Comparison of ENCODE assay signal across 9 mouse cellular contexts in the genomic region with DNA sequence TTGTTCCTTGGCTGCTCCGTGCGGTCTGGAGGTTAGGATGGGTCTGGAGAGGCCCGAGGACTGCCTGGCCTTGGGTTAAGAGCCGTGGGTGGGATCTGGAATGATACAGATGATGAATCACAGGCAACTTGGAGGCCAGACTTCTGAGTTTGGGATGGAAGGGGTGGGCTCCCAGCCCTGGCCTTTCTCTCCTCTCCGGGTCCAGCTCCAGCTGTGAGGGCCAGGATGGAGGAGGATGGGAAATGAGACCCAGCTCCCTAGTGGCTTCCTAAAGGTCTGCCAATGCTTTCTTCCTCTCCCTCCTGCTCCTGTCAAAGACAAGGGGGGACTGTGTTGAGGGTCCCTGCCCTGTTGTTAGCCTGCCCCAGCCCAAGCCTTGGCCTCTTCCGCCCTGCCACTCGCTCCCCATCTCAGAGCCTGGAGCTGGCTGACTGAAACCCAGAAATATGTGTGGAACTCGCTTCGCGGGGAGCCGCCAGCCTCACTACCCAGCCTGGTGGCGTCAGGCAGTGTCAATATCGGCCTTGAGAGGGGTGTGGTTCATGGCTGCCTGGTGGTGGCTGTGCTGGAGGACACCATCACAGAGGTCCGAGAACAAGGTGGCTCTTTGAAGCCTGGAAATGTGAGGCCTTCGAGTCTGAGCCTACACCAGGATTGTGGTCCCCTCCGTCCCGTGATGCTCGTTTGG. TPM values are rescaled to one million over a fixed set of nuclear protein-coding genes. Genes with fewer than 3 reads are reported as not detected.
DNase-seq lines count a peak whose midpoint lies in the region; ATAC-seq and TF ChIP-seq lines count a peak whose summit lies in the region.
"Had no signal": no experiment of that assay in that cellular context is flagged by ENCODE, and none has a peak within 500 bp of the region (broad histone marks: within the 10 kb centered on the region; RNA-seq: fewer than 3 reads in every experiment).

No protein-coding gene starts in this region.

- H3K27ac ChIP-seq in testis, adult 2 months (ENCODE audit: control insufficient read depth, insufficient read depth, low read depth, low read length), result no peak overlapping the region
- peak overlapping the region; percentile 96 for H3K27ac ChIP-seq in gastrocnemius, adult 2 months
- H3K27ac ChIP-seq in intestine, postnatal 0 days (ENCODE audit: low read depth, low read length), result peak overlapping the region; percentile 5; the same call in 1 of the 2 replicates
- H3K27ac ChIP-seq in layer of hippocampus, adult 2 months, result no peak overlapping the region
- H3K27ac ChIP-seq: liver, embryonic 15.5 days had no signal

- ATAC-seq in intestine, postnatal 0 days, result no peak
- no peak for ATAC-seq in erythroblast, adult 5-6 weeks (replicated peaks; ENCODE audit: low FRiP score, poor library complexity, severe bottlenecking)

- no peaks in the 10 kb centered on the region for H3K27me3 ChIP-seq in testis, adult 2 months (ENCODE audit: control insufficient read depth, insufficient read depth, low read length)
- H3K27me3 ChIP-seq in intestine, postnatal 0 days (replicated peaks; ENCODE audit: control insufficient read depth, insufficient read depth, low read length), result no peaks in the 10 kb centered on the region

- H3K9me3 ChIP-seq in intestine, postnatal 0 days (ENCODE audit: control insufficient read depth), result no peaks in the 10 kb centered on the region
- H3K9me3 ChIP-seq: liver, embryonic 15.5 days had no signal

- intact Hi-C loops in gastrocnemius, adult 2 months (cut with DNase I), result no loop called here

- peak overlapping the region; percentile 28 for H3K4me2 ChIP-seq in intestine, postnatal 0 days (replicated peaks; ENCODE audit: low read depth)
- H3K4me2 ChIP-seq: liver, embryonic 15.5 days had no signal

- TF ChIP-seq CTCF in testis, adult 2 months (IDR thresholded peaks at IDR 0.05; ENCODE audit: control insufficient read depth, insufficient read depth, insufficient replicate concordance, low read depth, low read length), result no peak
- no peak for TF ChIP-seq CTCF in gastrocnemius, adult 2 months (IDR thresholded peaks at IDR 0.05)
- TF ChIP-seq CTCF in intestine, postnatal 0 days (IDR thresholded peaks at IDR 0.05; ENCODE audit: low read depth), result 0 out of 2 replicates have a peak, but pooled peaks have one; percentile 3
- TF ChIP-seq CTCF in layer of hippocampus, adult 2 months (conservative IDR thresholded peaks at IDR 0.05), result no peak

- no peak for DNase-seq in testis, postnatal 10 days (ENCODE audit: low spot score)
- DNase-seq in gastrocnemius, adult 2 months, result peak; percentile 73
- DNase-seq in layer of hippocampus, adult 2 months (ENCODE audit: low spot score in 2 of 2), result no peak
- no peak for DNase-seq in frontal cortex, postnatal 10 days (ENCODE audit: low spot score in 2 of 2)
- DNase-seq: right cerebral cortex, postnatal 25 days had no signal

- H3K36me3 ChIP-seq in testis, adult 2 months (ENCODE audit: control insufficient read depth, insufficient read depth, low read length), result no peaks in the 10 kb centered on the region
- no peaks in the 10 kb centered on the region for H3K36me3 ChIP-seq in intestine, postnatal 0 days (ENCODE audit: control insufficient read depth, insufficient read depth)
- H3K36me3 ChIP-seq: liver, embryonic 15.5 days had no signal

- H3K9ac ChIP-seq in intestine, postnatal 0 days (ENCODE audit: low read depth, low read length), result no peak overlapping the region
- H3K9ac ChIP-seq: liver, embryonic 15.5 days had no signal

- WGBS in intestine, postnatal 0 days, result 39% methylated on average over 18 of the region's 18 CpGs

- peak overlapping the region; percentile 49 for H3K4me3 ChIP-seq in testis, adult 2 months (ENCODE audit: control insufficient read depth, low read depth, low read length)
- peak overlapping the region; percentile 90 for H3K4me3 ChIP-seq in gastrocnemius, adult 2 months
- no peak overlapping the region for H3K4me3 ChIP-seq in intestine, postnatal 0 days (ENCODE audit: low read depth, low read length)
- no peak overlapping the region for H3K4me3 ChIP-seq in layer of hippocampus, adult 2 months
- H3K4me3 ChIP-seq: liver, embryonic 15.5 days had no signal

- H3K4me1 ChIP-seq in testis, adult 2 months (ENCODE audit: control insufficient read depth, insufficient read depth, low read length), result peaks cover 29% of the 10 kb centered on the region
- H3K4me1 ChIP-seq in intestine, postnatal 0 days (replicated peaks; ENCODE audit: control insufficient read depth, insufficient read depth, low read length), result peaks cover 17% of the 10 kb centered on the region; the same call in 1 of the 2 replicates

- TF ChIP-seq POLR2A in testis, adult 2 months (IDR thresholded peaks at IDR 0.05; ENCODE audit: control insufficient read depth, low read depth, low read length), result peak; percentile 26; the same call in 1 of the 2 replicates

RNA-seq across cellular contexts. Expression of gene Hspg2, which starts 5.3 kb away (rescaled TPM):
- 6.0 and 7.4 TPM in 2 replicates for polyA plus RNA-seq in testis, adult 2 months (2012; rRNA removed)
- 10 to 100 TPM; 55.2 to 77.5 TPM for total RNA-seq in gastrocnemius, adult 2 months (2021)
- polyA plus RNA-seq in intestine, postnatal 0 days (2015; fragmentation: Nextera tagmentation; extraction: Ambion mirVana), result 16.3 and 16.4 TPM in 2 replicates
- 1 to 10 TPM; 4.0 to 5.2 TPM for total RNA-seq in layer of hippocampus, adult 2 months (2021)
- not detected in 2 replicates for total RNA-seq in erythroblast, adult 5-6 weeks (2015; ENCODE audit: low replicate concordance)
- not detected in 2 replicates for total RNA-seq in erythroblast, adult 5-6 weeks (2017; ENCODE audit: low replicate concordance)

RNA-seq across cellular contexts. Expression of gene 1700013G24Rik, which starts 20.8 kb away (rescaled TPM):
- 1,386 and 1,446 TPM in 2 replicates for polyA plus RNA-seq in testis, adult 2 months (2012; rRNA removed)
- not detected for total RNA-seq in gastrocnemius, adult 2 months (2021)
- polyA plus RNA-seq in intestine, postnatal 0 days (2015; fragmentation: Nextera tagmentation; extraction: Ambion mirVana), result not detected in 2 replicates
- total RNA-seq in layer of hippocampus, adult 2 months (2021), result not detected
- total RNA-seq in erythroblast, adult 5-6 weeks (2015; ENCODE audit: low replicate concordance), result not detected in 2 replicates
- total RNA-seq in erythroblast, adult 5-6 weeks (2017; ENCODE audit: low replicate concordance), result not detected in 2 replicates
- polyA plus RNA-seq: liver, embryonic 15.5 days had no signal

RNA-seq across cellular contexts. Expression of gene Cela3b, which starts 43.5 kb away (rescaled TPM):
- polyA plus RNA-seq in testis, adult 2 months (2012; rRNA removed), result 2.8 and 3.3 TPM in 2 replicates
- not detected for total RNA-seq in gastrocnemius, adult 2 months (2021)
- polyA plus RNA-seq in intestine, postnatal 0 days (2015; fragmentation: Nextera tagmentation; extraction: Ambion mirVana), result 9.1 and 13.6 TPM in 2 replicates
- not detected for total RNA-seq in layer of hippocampus, adult 2 months (2021)
- total RNA-seq in erythroblast, adult 5-6 weeks (2015; ENCODE audit: low replicate concordance), result not detected in 2 replicates
- total RNA-seq in erythroblast, adult 5-6 weeks (2017; ENCODE audit: low replicate concordance), result not detected in 2 replicates

Comparison
In these comparisons a context has a peak if more than half of its experiments do, and no peak if none do; other contexts are left out.
1. H3K27ac ChIP-seq: peak in gastrocnemius, adult 2 months (single experiment) and intestine, postnatal 0 days (single experiment); none in testis, adult 2 months (single experiment) and layer of hippocampus, adult 2 months (single experiment).
2. H3K4me3 ChIP-seq: peak in testis, adult 2 months (single experiment) and gastrocnemius, adult 2 months (single experiment); none in intestine, postnatal 0 days (single experiment) and layer of hippocampus, adult 2 months (single experiment).
3. RNA of gene Hspg2, which starts 5.3 kb away (total RNA-seq): 55.2 to 77.5 TPM in gastrocnemius, adult 2 months; 4.0 to 5.2 TPM in layer of hippocampus, adult 2 months and not detected in erythroblast, adult 5-6 weeks; every median in the first group is over 4 times any median in the second.